Mouse (Mus musculus) embryonic facial prominence, embryonic 11.5 days (tissue): Measurements from ENCODE around the gene Heatr5a. TPM values are rescaled to one million over a fixed set of nuclear protein-coding genes. Genes with fewer than 3 reads are reported as not detected.
A peak's percentile ranks its signal among the peaks of the same experiment; 100 is the strongest.

Experiments
- ATAC-seq: fragments of 200-750 bp; cut with Nextera tagmentation; replicated peaks from 2 replicates; pipeline ENCODE4 v1.8.0; 2017; ENCODE audit warnings: low read depth; ENCODE audit not compliant: insufficient number of reproducible peaks, low FRiP score, low TSS enrichment
- DNase-seq: peaks from one replicate; pipeline ENCODE4 v3.0.0-alpha.2; 2015; ENCODE audit warnings: low spot score
- H3K27ac ChIP-seq: fragments of 300-500 bp; sonication (generic); replicated peaks from 2 replicates; pipeline ENCODE4 v1.5.1; 2014; ENCODE audit warnings: mild to moderate bottlenecking, low read depth, low read length, control low read depth
- H3K27me3 ChIP-seq: fragments of 300-500 bp; sonication (generic); 2 replicates; pipeline ENCODE4 v1.6.1; 2014; ENCODE audit warnings: mild to moderate bottlenecking, low read length, moderate library complexity, mixed read lengths; ENCODE audit not compliant: control insufficient read depth, insufficient read depth
- H3K36me3 ChIP-seq: fragments of 300-500 bp; sonication (generic); replicated peaks from 2 replicates; pipeline ENCODE4 v1.6.1; 2014; ENCODE audit warnings: low read depth, mild to moderate bottlenecking, low read length, moderate library complexity, mixed read lengths; ENCODE audit not compliant: control insufficient read depth, insufficient read depth
- H3K4me1 ChIP-seq: fragments of 300-500 bp; sonication (generic); 2 replicates; pipeline ENCODE4 v1.6.1; 2014; ENCODE audit warnings: low read length, mixed read lengths; ENCODE audit not compliant: control insufficient read depth, insufficient read depth
- H3K4me2 ChIP-seq: fragments of 300-500 bp; sonication (generic); 2 replicates; pipeline ENCODE4 v1.6.1; 2014; ENCODE audit warnings: low read depth, mild to moderate bottlenecking, control low read depth, low read length, moderate library complexity
- H3K4me3 ChIP-seq: fragments of 300-500 bp; sonication (generic); 2 replicates; pipeline ENCODE4 v1.5.1; 2014; ENCODE audit warnings: low read depth, low read length, control low read depth
- H3K9ac ChIP-seq: fragments of 300-500 bp; sonication (generic); replicated peaks from 2 replicates; pipeline ENCODE4 v1.6.1; 2014; ENCODE audit warnings: mild to moderate bottlenecking, control low read depth, low read length
- H3K9me3 ChIP-seq: fragments of 300-500 bp; sonication (generic); replicated peaks from 2 replicates; pipeline ENCODE4 v1.6.1; 2016; ENCODE audit warnings: mild to moderate bottlenecking, low read length, inconsistent platforms, mixed read lengths; ENCODE audit not compliant: control insufficient read depth
- WGBS: fragments of 180-500 bp; shearing (Covaris S2); extraction: QIAGEN DNeasy Blood & Tissue Kit; methylation state at CpG from one replicate; pipeline ENCODE4 v1.1.7; 2014; 5-methylcytosine and 5-hydroxymethylcytosine counted together
- polyA plus RNA-seq: library from polyadenylated mRNA; unstranded; fragments of >200 nt; fragmentation: Nextera tagmentation; extraction: Ambion mirVana; gene quantifications from 2 replicates; pipeline ENCODE4 v1.2.1, GENCODE M21; 2014

The Heatr5a gene
- polyA plus RNA-seq, 1 experiment from 2014 or later = 8.6 TPM

DNA sequence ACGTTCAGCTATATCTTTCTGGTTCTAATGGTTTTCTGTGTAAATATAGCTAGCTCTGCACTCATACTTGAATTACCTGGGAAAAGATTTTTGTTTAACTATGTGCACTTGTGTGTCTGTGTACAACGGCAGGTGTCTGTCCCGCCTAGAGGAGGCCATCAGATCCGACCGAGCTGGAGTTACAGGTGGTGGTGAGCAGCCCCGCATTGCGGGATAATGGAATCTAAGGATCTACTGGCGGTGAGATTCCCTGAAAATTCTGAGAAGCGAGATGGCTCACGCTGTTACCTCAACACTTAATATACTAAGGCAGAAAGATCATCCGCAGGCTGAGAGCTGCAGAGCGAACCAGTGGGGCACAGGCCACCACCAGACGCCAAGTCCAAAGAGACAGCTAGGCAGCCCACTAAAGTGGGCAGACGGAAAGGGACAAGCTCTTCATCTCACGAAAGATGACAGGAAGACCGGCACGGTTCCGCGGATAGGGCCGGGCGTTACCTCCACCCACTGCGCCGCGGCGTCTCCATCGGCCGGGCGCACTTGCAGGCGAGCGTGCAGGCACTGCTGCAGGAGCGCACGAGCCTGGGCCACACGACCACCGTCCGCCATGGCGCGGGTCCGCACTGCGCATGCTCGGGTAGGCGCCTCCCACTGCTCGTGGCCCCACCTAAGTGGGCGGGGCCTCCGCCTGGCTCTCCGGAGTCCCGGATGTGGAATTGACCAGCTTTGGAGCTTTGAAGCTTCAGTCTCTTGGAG, 34.9 kb upstream of the Heatr5a start, which contains the start of gene Dtd2:
Gene Dtd2 (minus strand): TSS at position 625 of the 756 bp plus-strand sequence.
- no peak within 1 kb of the TSS for H3K27ac ChIP-seq
- H3K9me3 ChIP-seq = no peaks in the 10 kb centered on the region
- H3K27me3 ChIP-seq = no peaks in the 10 kb centered on the region
- no peaks in the 10 kb centered on the region for H3K4me1 ChIP-seq
- DNase-seq (peak; percentile 95), ATAC-seq (peak; percentile 91)
- H3K4me3 ChIP-seq = peak within 1 kb of the TSS; percentile 65
- no peaks in the 10 kb centered on the region for H3K36me3 ChIP-seq
- H3K4me2 ChIP-seq = peak within 1 kb of the TSS; percentile 56
- 2% methylated on average over 46 of the region's 46 CpGs for WGBS
- H3K9ac ChIP-seq = peak within 1 kb of the TSS; percentile 82

DNA sequence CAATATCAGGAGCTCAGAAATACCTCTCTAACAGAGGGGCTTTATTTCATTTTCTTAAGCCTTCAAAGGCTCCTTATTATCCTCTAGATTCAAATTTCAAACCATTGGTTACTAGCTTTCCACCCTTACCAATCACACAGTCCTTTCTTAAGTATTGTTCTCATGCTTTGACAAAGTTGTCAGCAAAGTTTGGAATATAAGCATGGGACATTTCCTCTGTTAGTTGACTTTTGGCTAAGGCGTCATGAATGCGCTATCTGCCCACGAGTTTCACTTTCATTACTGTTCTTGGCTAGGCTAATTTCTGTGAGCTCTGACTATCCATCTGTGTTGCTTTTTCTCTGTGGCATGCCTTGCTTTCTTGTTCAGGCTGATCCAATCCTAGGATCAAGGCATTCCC, 31.6 kb upstream of the Heatr5a start:
- H3K9me3 ChIP-seq = no peaks in the 10 kb centered on the region
- H3K36me3 ChIP-seq = no peaks in the 10 kb centered on the region; the same call in 1 of the 2 replicates
- H3K9ac ChIP-seq = no peak overlapping the region
- WGBS = 91% methylated on average over 3 of the region's 3 CpGs
- H3K27me3 ChIP-seq = no peaks in the 10 kb centered on the region
- ATAC-seq (no peak), DNase-seq (no peak)
- no peak overlapping the region for H3K4me3 ChIP-seq
- H3K4me1 ChIP-seq = no peaks in the 10 kb centered on the region
- H3K4me2 ChIP-seq = no peak overlapping the region
- no peak overlapping the region for H3K27ac ChIP-seq

DNA sequence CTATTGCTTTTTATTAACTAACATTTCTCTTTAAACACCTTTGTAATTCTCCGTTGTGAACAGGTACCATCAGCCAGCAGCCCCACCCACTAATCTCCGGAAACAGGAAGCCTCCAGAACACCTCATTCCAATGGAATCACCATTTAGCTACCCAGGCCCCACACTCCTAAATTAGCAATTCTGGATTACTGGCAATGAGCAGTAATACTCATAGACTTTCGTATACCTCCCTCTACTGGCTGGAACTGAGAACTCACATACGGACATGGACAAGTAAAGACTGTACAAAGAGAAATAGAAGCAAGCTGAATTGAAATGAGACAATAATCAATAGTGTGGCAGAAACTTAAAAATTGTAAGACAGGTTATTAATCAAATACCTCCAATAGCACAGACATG, 30.4 kb upstream of the Heatr5a start:
- Histone ChIP-seq H3K4me3 (no peak overlapping the region), H3K9me3 (no peaks in the 10 kb centered on the region), H3K27ac (no peak overlapping the region), H3K27me3 (no peaks in the 10 kb centered on the region), H3K9ac (no peak overlapping the region), H3K4me2 (no peak overlapping the region), H3K4me1 (no peaks in the 10 kb centered on the region), H3K36me3 (no peaks in the 10 kb centered on the region; the same call in 1 of the 2 replicates)
- 27% methylated on average over 4 of the region's 4 CpGs for WGBS
- peak; percentile 84 for DNase-seq
- no peak for ATAC-seq

DNA sequence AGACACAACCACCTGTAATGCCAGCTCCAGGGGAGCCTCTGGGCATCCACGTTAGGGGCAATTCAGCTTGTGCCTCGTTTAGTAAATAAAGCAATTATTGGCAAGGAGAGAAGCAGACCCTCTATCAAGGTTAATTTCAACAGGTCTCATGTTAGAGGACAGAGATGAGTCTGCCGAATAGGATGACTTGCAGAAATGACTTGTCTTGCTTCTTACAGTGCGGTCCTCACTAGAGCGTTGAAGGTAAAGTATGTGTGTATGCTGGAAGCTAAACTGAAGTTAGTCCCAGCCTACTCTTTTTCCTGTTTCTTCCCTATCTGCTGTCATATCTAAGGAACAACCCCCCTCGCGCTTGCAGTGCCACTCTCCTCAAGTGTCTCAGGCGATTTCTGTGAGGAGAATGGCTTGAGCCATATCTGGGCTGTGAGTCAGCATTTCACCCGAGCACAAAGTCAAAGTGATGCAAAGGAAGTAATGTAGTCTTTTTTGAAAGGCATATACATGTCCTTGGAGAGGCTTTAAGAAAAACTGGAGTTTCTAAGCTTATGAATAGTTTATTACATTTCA, 27.3 kb upstream of the Heatr5a start:
- no peak for ATAC-seq
- 85% methylated on average over 9 of the region's 9 CpGs for WGBS
- H3K4me3 ChIP-seq = no peak overlapping the region
- no peaks in the 10 kb centered on the region; the same call in 1 of the 2 replicates for H3K36me3 ChIP-seq
- H3K9ac ChIP-seq = no peak overlapping the region
- no peak for DNase-seq
- no peaks in the 10 kb centered on the region for H3K27me3 ChIP-seq
- no peak overlapping the region for H3K27ac ChIP-seq
- no peak overlapping the region for H3K4me2 ChIP-seq
- no peaks in the 10 kb centered on the region for H3K4me1 ChIP-seq
- no peaks in the 10 kb centered on the region for H3K9me3 ChIP-seq

DNA sequence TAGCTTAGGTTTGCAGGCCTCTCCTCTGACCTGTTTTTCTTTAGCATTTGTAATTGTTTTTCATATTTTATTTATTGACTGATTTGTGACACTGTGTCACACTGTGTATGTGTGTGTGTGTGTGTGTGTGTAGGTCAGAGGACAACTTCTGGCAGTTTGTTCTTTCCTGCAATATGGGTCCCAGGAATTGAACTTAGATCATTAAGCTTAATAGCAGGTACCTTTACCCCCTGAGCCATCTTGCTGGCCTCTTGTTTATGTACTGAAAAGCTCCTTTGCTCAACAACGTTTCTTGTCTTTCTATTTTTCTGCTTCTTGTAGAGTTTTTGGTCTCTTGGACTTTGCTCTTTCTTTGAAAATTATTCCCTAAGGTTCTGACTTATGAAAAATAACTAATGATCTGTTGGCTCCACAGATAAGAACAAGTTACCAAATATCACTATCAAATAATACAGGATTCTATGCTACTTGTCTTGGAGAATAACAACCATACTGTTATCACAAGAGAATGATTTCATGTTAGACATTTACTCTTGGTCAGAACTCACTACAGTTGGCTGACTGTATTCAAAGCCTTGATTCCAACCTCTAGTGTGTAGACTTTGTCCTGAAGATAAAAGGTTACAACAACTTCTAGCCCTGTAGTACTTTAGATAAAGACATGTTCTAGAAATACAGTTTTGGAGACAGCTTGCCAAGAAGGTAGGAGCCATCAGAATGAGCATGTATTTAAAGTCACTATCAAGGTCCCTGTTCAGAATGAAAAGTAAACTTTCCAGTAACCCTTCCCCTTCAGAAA, 24.8 kb upstream of the Heatr5a start:
- H3K36me3 ChIP-seq = no peaks in the 10 kb centered on the region; the same call in 1 of the 2 replicates
- WGBS = 96% methylated on average over 1 of the region's 1 CpGs
- ATAC-seq (no peak), DNase-seq (no peak)
- H3K4me2 ChIP-seq = no peak overlapping the region
- no peak overlapping the region for H3K27ac ChIP-seq
- H3K27me3 ChIP-seq = no peaks in the 10 kb centered on the region
- no peak overlapping the region for H3K9ac ChIP-seq
- no peaks in the 10 kb centered on the region for H3K9me3 ChIP-seq
- no peaks in the 10 kb centered on the region for H3K4me1 ChIP-seq
- H3K4me3 ChIP-seq = no peak overlapping the region

DNA sequence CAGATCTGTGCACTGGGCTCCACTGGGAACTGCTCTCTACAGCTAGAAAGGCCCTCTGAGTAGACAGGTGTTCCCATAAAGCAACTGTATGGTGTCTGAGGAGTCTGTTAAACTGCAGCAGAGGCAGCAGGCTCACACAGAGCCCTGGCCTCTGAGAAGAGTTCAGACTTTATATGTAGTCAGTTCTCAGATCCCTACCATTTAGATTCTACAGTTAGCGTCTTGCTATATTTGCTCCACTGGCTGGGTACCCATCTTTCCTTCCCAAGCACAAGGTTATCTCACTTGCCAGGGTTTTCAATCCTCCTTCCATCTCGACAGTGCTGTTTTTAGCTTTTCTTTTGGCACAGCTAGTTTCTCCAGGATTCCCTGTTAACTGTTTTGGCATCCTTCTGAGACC, 19.5 kb upstream of the Heatr5a start:
- ATAC-seq (no peak), DNase-seq (no peak)
- H3K27ac ChIP-seq = no peak overlapping the region
- no peaks in the 10 kb centered on the region for H3K36me3 ChIP-seq
- H3K27me3 ChIP-seq = no peaks in the 10 kb centered on the region
- no peak overlapping the region for H3K4me2 ChIP-seq
- no peak overlapping the region for H3K4me3 ChIP-seq
- H3K4me1 ChIP-seq = no peaks in the 10 kb centered on the region
- H3K9me3 ChIP-seq = no peaks in the 10 kb centered on the region
- no peak overlapping the region for H3K9ac ChIP-seq
- 90% methylated on average over 2 of the region's 2 CpGs for WGBS

DNA sequence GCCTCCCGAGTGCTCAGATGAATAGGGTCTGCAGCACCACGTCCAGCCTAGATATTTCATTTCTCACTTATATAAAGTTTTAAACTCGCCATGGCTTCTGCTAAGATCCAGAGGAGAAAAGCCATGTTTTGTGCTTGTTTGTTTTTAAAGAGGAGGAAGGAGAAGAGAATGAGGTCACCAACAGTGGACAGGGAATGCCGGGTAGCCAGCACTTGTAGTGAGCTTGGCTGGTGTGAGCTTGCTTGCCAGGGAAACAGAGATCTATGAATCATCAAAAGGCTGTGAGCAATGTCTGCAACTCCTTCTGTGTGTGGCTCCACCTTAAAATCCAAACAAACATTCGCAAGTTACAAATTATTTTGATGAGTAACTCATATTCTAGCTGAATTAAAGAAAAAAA, 17.4 kb upstream of the Heatr5a start:
- Histone ChIP-seq H3K27ac (no peak overlapping the region), H3K4me3 (no peak overlapping the region), H3K27me3 (no peaks in the 10 kb centered on the region), H3K4me2 (no peak overlapping the region), H3K36me3 (no peaks in the 10 kb centered on the region), H3K9ac (no peak overlapping the region), H3K9me3 (no peaks in the 10 kb centered on the region), H3K4me1 (no peaks in the 10 kb centered on the region)
- ATAC-seq (no peak), DNase-seq (no peak)
- WGBS = 84% methylated on average over 5 of the region's 5 CpGs

DNA sequence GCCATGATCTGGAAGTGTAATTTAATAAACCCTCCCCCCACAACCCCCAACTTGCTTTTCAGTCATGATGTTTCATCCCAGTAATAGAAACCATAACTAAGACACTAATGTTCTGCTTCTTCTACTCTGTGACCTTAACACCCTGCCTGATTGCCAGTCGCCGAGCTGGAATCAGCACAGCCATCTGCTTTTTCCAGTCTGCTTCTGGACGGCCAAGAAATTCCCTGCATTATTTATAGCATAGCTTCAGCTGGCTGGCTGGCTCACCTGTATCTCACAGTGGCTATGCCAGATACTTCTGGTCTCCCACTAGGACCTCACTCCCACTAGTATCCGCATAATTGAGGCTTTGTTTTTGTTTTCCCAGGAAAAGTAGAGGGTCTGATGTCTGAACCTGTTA, 14.7 kb upstream of the Heatr5a start:
- Histone ChIP-seq H3K27me3 (no peaks in the 10 kb centered on the region), H3K27ac (no peak overlapping the region), H3K4me3 (no peak overlapping the region), H3K4me2 (no peak overlapping the region), H3K4me1 (no peaks in the 10 kb centered on the region), H3K9ac (no peak overlapping the region), H3K36me3 (no peaks in the 10 kb centered on the region), H3K9me3 (no peaks in the 10 kb centered on the region)
- no peak for DNase-seq
- 60% methylated on average over 4 of the region's 4 CpGs for WGBS
- ATAC-seq = no peak
